Mouse (Mus musculus): ENCODE measurements around the gene Prkch. TPM values are rescaled to one million over a fixed set of nuclear protein-coding genes. Genes with fewer than 3 reads are reported as not detected.
"Not testable (repeated sequence)": the region's sequence is repeated elsewhere in the genome, so short reads cannot be mapped to it uniquely, and the experiment has no call there.

Prkch gene
- polyA plus RNA-seq, 1 experiment from 2014 or later: 12.0 TPM

GRCm38 (mm10) chr12:73546086-73546711 lies 38.4 kb upstream of the Prkch start, which contains the start of gene Tmem30b:
TSS of gene Tmem30b (minus strand) at chr12:73546392.
- whole genome bisulfite sequencing: under 1% methylated on average over 40 of the region's 61 CpGs
- H3K4me3 ChIP-seq (ENCODE audit: low read length): peak within 1 kb of the TSS; percentile 48
- H3K36me3 ChIP-seq (ENCODE audit: control insufficient read depth, insufficient read depth, low read length): no peaks in the 10 kb centered on the region
- H3K4me1 ChIP-seq (replicated peaks; ENCODE audit: control insufficient read depth, insufficient read depth, low read length): peaks cover 6% of the 10 kb centered on the region
- H3K9ac ChIP-seq (ENCODE audit: low read length): peak within 1 kb of the TSS; percentile 63
- peaks cover 60% of the 10 kb centered on the region for H3K27me3 ChIP-seq (ENCODE audit: control insufficient read depth, insufficient read depth, low read depth, low read length)
- ATAC-seq (ENCODE audit: low read depth): peak; percentile 89
- H3K27ac ChIP-seq (ENCODE audit: low read length): no peak within 1 kb of the TSS
- H3K4me2 ChIP-seq (ENCODE audit: low read depth, low read length): peak within 1 kb of the TSS; percentile 77
- H3K9me3 ChIP-seq (ENCODE audit: control insufficient read depth, low read length): no peaks in the 10 kb centered on the region

- Histone ChIP-seq H3K4me3 (ENCODE audit: low read length) (no peak overlapping the region), H3K36me3 (ENCODE audit: control insufficient read depth, insufficient read depth, low read length) (no peaks in the 10 kb centered on the region), H3K27me3 (ENCODE audit: control insufficient read depth, insufficient read depth, low read depth, low read length) (peaks cover 58% of the 10 kb centered on the region), H3K9me3 (ENCODE audit: control insufficient read depth, low read length) (no peaks in the 10 kb centered on the region), H3K27ac (ENCODE audit: low read length) (no peak overlapping the region), H3K4me2 (ENCODE audit: low read depth, low read length) (no peak overlapping the region), H3K9ac (ENCODE audit: low read length) (no peak overlapping the region), H3K4me1 (replicated peaks; ENCODE audit: control insufficient read depth, insufficient read depth, low read length) (peaks cover 6% of the 10 kb centered on the region)
- no peak for ATAC-seq (ENCODE audit: low read depth)
- 29% methylated on average over 10 of the region's 10 CpGs for WGBS
Observed at GRCm38 (mm10) chr12:73547646-73548045, 37.0 kb upstream of the Prkch start.

GRCm38 (mm10) chr12:73548259-73548658 lies 36.3 kb upstream of the Prkch start:
- ATAC-seq (ENCODE audit: low read depth): no peak
- 49% methylated on average over 8 of the region's 8 CpGs for WGBS
- no peaks in the 10 kb centered on the region for H3K9me3 ChIP-seq (ENCODE audit: control insufficient read depth, low read length)

GRCm38 (mm10) chr12:73554155-73554554 lies 30.4 kb upstream of the Prkch start:
- ATAC-seq (ENCODE audit: low read depth): peak; percentile 65

More at GRCm38 (mm10) chr12:73548259-73548658, 36.3 kb upstream of the Prkch start:
- no peak overlapping the region for H3K4me3 ChIP-seq (ENCODE audit: low read length)
- peaks cover 53% of the 10 kb centered on the region for H3K27me3 ChIP-seq (ENCODE audit: control insufficient read depth, insufficient read depth, low read depth, low read length)
- no peak overlapping the region for H3K27ac ChIP-seq (ENCODE audit: low read length)
- H3K4me1 ChIP-seq (replicated peaks; ENCODE audit: control insufficient read depth, insufficient read depth, low read length): peaks cover 6% of the 10 kb centered on the region
- H3K9ac ChIP-seq (ENCODE audit: low read length): no peak overlapping the region
- H3K36me3 ChIP-seq (ENCODE audit: control insufficient read depth, insufficient read depth, low read length): no peaks in the 10 kb centered on the region
- H3K4me2 ChIP-seq (ENCODE audit: low read depth, low read length): no peak overlapping the region

DNA sequence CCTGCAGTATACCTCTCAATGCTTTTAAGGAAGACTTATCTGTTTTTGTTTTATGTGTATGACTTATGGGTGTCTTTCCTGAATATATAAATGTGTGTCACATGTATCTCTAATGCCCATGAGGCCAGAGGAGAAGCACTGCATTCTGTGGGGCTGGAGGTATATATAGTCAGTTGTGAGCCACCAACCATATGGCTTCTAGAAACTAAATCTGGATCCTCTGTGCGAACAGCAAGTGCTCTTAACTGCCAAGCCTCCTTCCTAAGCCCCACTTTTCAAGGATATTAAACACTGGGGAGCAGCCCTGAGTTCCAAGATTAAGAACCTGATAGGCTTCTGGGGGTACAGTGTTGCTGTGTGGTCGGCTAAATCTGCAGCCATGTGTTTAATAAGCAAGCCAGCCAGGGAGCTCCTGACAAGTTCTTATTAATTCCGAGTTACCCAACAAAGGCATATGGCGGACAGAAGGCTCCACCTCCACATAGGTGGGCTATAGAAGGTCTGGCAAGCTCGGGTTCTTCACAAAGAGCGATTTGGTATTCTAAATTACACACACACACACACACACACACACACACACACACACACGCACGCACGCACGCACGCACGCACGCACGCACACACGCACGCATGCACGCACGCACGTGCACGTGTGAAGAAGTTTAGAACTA lies 25.9 kb upstream of the Prkch start:
- H3K4me1 ChIP-seq (replicated peaks; ENCODE audit: control insufficient read depth, insufficient read depth, low read length): no peaks in the 10 kb centered on the region
- H3K36me3 ChIP-seq (ENCODE audit: control insufficient read depth, insufficient read depth, low read length): no peaks in the 10 kb centered on the region
- no peak overlapping the region for H3K9ac ChIP-seq (ENCODE audit: low read length)
- no peak overlapping the region for H3K27ac ChIP-seq (ENCODE audit: low read length)
- H3K4me2 ChIP-seq (ENCODE audit: low read depth, low read length): no peak overlapping the region
- H3K27me3 ChIP-seq (ENCODE audit: control insufficient read depth, insufficient read depth, low read depth, low read length): no peaks in the 10 kb centered on the region
- H3K4me3 ChIP-seq (ENCODE audit: low read length): no peak overlapping the region
- no peaks in the 10 kb centered on the region for H3K9me3 ChIP-seq (ENCODE audit: control insufficient read depth, low read length)
- no peak for ATAC-seq (ENCODE audit: low read depth)
- WGBS: 78% methylated on average over 20 of the region's 20 CpGs

More at GRCm38 (mm10) chr12:73554155-73554554, 30.4 kb upstream of the Prkch start:
- no peak overlapping the region for H3K27ac ChIP-seq (ENCODE audit: low read length)
- no peaks in the 10 kb centered on the region for H3K4me1 ChIP-seq (replicated peaks; ENCODE audit: control insufficient read depth, insufficient read depth, low read length)
- H3K36me3 ChIP-seq (ENCODE audit: control insufficient read depth, insufficient read depth, low read length): no peaks in the 10 kb centered on the region
- WGBS: 2% methylated on average over 5 of the region's 5 CpGs
- no peaks in the 10 kb centered on the region for H3K9me3 ChIP-seq (ENCODE audit: control insufficient read depth, low read length)
- no peak overlapping the region for H3K9ac ChIP-seq (ENCODE audit: low read length)
- no peak overlapping the region for H3K4me3 ChIP-seq (ENCODE audit: low read length)
- no peak overlapping the region for H3K4me2 ChIP-seq (ENCODE audit: low read depth, low read length)
- H3K27me3 ChIP-seq (ENCODE audit: control insufficient read depth, insufficient read depth, low read depth, low read length): peaks cover 8% of the 10 kb centered on the region

DNA sequence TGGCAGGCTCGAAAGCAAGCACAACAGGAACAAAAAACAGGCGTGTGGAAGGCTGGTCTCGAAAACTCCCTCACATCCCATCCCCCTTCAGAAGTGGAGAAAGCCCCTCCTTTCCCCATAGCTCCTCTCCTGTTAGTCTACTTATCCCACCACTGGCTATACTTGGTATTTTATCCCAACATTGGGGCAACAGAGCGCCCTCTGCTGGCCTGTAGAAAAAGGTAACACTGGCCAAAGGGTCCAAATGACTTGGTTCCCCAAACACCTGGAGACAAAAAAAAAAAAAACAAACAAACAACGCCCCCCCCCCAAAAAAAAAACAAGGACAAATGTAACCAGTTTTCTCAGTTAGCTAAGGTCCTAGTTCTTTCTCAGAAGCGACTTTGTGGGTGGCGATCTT lies 24.5 kb upstream of the Prkch start:
- ATAC-seq (ENCODE audit: low read depth): no peak
- Histone ChIP-seq H3K27me3 (ENCODE audit: control insufficient read depth, insufficient read depth, low read depth, low read length) (no peaks in the 10 kb centered on the region), H3K9me3 (ENCODE audit: control insufficient read depth, low read length) (no peaks in the 10 kb centered on the region), H3K27ac (ENCODE audit: low read length) (no peak overlapping the region), H3K4me1 (replicated peaks; ENCODE audit: control insufficient read depth, insufficient read depth, low read length) (0 out of 2 replicates have a peak, but pooled peaks cover 2% of the 10 kb centered on the region), H3K36me3 (ENCODE audit: control insufficient read depth, insufficient read depth, low read length) (no peaks in the 10 kb centered on the region), H3K4me3 (ENCODE audit: low read length) (no peak overlapping the region), H3K9ac (ENCODE audit: low read length) (no peak overlapping the region), H3K4me2 (ENCODE audit: low read depth, low read length) (no peak overlapping the region)
- WGBS: 56% methylated on average over 7 of the region's 7 CpGs

- not testable (repeated sequence) for H3K36me3 ChIP-seq (ENCODE audit: control insufficient read depth, insufficient read depth, low read length); H3K4me2 ChIP-seq (ENCODE audit: low read depth, low read length); H3K4me3 ChIP-seq (ENCODE audit: low read length); H3K9me3 ChIP-seq (ENCODE audit: control insufficient read depth, low read length); H3K27ac ChIP-seq (ENCODE audit: low read length); H3K27me3 ChIP-seq (ENCODE audit: control insufficient read depth, insufficient read depth, low read depth, low read length); H3K9ac ChIP-seq (ENCODE audit: low read length); ATAC-seq (ENCODE audit: low read depth); H3K4me1 ChIP-seq (replicated peaks; ENCODE audit: control insufficient read depth, insufficient read depth, low read length)
- 71% methylated on average over 6 of the region's 6 CpGs for whole genome bisulfite sequencing
Observed at GRCm38 (mm10) chr12:73563122-73563521, 21.5 kb upstream of the Prkch start.

GRCm38 (mm10) chr12:73564176-73564575 lies 20.4 kb upstream of the Prkch start:
- H3K9ac ChIP-seq (ENCODE audit: low read length): no peak overlapping the region
- WGBS: 15% methylated on average over 10 of the region's 10 CpGs

DNA sequence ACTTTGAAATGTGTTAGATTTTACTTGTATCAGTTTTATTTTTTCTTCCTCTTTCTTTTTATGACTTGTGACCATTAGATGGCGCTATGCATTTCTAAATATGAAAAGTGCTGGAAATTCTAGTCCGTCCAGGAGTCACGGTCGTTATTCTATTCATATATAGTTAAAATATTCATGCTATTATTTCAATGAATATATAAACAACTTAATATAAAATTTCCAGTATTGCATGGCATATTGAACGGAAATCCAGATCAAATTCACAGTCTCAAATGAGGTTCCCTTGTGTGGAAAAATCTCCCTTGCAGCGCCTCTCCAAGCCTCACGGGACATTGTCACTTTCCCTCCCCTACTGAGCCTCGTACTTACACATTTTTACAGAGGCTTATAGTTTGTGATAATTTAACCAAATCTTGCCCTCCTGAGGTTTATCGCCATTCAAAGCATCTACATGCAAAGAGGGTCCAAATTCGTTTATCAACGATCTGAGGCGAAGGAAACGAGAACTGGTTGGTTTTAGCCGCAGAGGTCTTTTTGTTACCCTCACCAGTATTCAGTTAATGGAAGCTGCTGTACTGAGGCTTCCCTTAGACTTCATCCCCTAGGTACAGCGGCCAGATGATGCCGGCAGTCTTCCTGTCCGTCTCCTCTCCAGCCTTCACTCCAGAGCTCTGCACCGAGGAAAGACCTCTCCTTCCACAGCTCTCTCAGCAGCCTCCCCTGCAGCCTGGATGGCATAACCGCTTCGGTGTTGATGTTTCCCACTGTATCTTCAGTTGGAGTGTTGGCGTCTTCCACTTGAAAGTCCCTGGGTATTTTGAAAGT lies 19.6 kb upstream of the Prkch start:
- Histone ChIP-seq H3K9me3 (ENCODE audit: control insufficient read depth, low read length) (no peaks in the 10 kb centered on the region), H3K4me3 (ENCODE audit: low read length) (peak overlapping the region; percentile 42), H3K27me3 (ENCODE audit: control insufficient read depth, insufficient read depth, low read depth, low read length) (no peaks in the 10 kb centered on the region), H3K4me1 (replicated peaks; ENCODE audit: control insufficient read depth, insufficient read depth, low read length) (0 out of 2 replicates have a peak, but pooled peaks cover 2% of the 10 kb centered on the region), H3K9ac (ENCODE audit: low read length) (peak overlapping the region; percentile 44), H3K4me2 (ENCODE audit: low read depth, low read length) (peak overlapping the region; percentile 67), H3K36me3 (ENCODE audit: control insufficient read depth, insufficient read depth, low read length) (no peaks in the 10 kb centered on the region), H3K27ac (ENCODE audit: low read length) (no peak overlapping the region)
- 13% methylated on average over 21 of the region's 21 CpGs for WGBS
- ATAC-seq (ENCODE audit: low read depth): peak; percentile 31; the same call in 1 of the 2 replicates

More at GRCm38 (mm10) chr12:73564176-73564575, 20.4 kb upstream of the Prkch start:
- ATAC-seq (ENCODE audit: low read depth): no peak
- Histone ChIP-seq H3K4me1 (replicated peaks; ENCODE audit: control insufficient read depth, insufficient read depth, low read length) (0 out of 2 replicates have a peak, but pooled peaks cover 2% of the 10 kb centered on the region), H3K36me3 (ENCODE audit: control insufficient read depth, insufficient read depth, low read length) (no peaks in the 10 kb centered on the region), H3K27ac (ENCODE audit: low read length) (no peak overlapping the region), H3K9me3 (ENCODE audit: control insufficient read depth, low read length) (no peaks in the 10 kb centered on the region), H3K4me3 (ENCODE audit: low read length) (no peak overlapping the region), H3K4me2 (ENCODE audit: low read depth, low read length) (no peak overlapping the region), H3K27me3 (ENCODE audit: control insufficient read depth, insufficient read depth, low read depth, low read length) (no peaks in the 10 kb centered on the region)
